Mouse (Mus musculus) small intestine, adult 2 months (tissue): ENCODE measurements around the gene Dusp19. TPM values are rescaled to one million over a fixed set of nuclear protein-coding genes. Genes with fewer than 3 reads are reported as not detected.

Experiments
- H3K27ac ChIP-seq: fragments of 200-500 bp; 2 replicates; pipeline ENCODE4 v1.5.1; 2012; ENCODE audit warnings: low read depth, low read length, control low read depth, inconsistent platforms; ENCODE audit not compliant: insufficient read depth
- H3K27me3 ChIP-seq: fragments of 200-500 bp; 2 replicates; pipeline ENCODE4 v1.6.1; 2012; ENCODE audit warnings: mild to moderate bottlenecking, moderate library complexity, low read length, inconsistent platforms; ENCODE audit not compliant: control insufficient read depth, insufficient read depth
- H3K36me3 ChIP-seq: fragments of 200-500 bp; 2 replicates; pipeline ENCODE4 v1.6.1; 2012; ENCODE audit warnings: mild to moderate bottlenecking, low read length, control low read depth, inconsistent platforms; ENCODE audit not compliant: control insufficient read depth, insufficient read depth
- H3K4me1 ChIP-seq: fragments of 200-500 bp; 2 replicates; pipeline ENCODE4 v1.6.1; 2012; ENCODE audit warnings: low read length, inconsistent platforms, mixed read lengths; ENCODE audit not compliant: control insufficient read depth, insufficient read depth, insufficient read length
- H3K4me3 ChIP-seq: fragments of 200-500 bp; 2 replicates; pipeline ENCODE4 v1.5.1; 2012; ENCODE audit warnings: low read depth, mild to moderate bottlenecking, control low read depth, inconsistent platforms, low read length, moderate library complexity
- CTCF ChIP-seq: fragments of 200-500 bp; IDR thresholded peaks from 2 replicates; pipeline ENCODE4 v1.5.1; 2012; ENCODE audit warnings: low read depth, mild to moderate bottlenecking, control low read depth, inconsistent platforms, low read length, moderate library complexity, mixed read lengths; ENCODE audit not compliant: insufficient replicate concordance, insufficient read length; ENCODE audit errors: extremely low read depth
- POLR2A ChIP-seq: fragments of 200-500 bp; IDR thresholded peaks from 2 replicates; pipeline ENCODE4 v1.6.1; 2012; ENCODE audit warnings: low read depth, mild to moderate bottlenecking, control low read depth, inconsistent platforms, low read length, moderate library complexity
- WGBS: fragments of 180-500 bp; shearing (Covaris S2); methylation state at CpG from one replicate; pipeline ENCODE4 v1.1.7; 2018; 5-methylcytosine and 5-hydroxymethylcytosine counted together
- polyA plus RNA-seq: library from polyadenylated mRNA; depleted of rRNA; stranded (reverse); fragments of >200 nt; gene quantifications from 2 replicates; pipeline ENCODE4 v1.2.3, GENCODE M21; 2012

The Dusp19 gene
- polyA plus RNA-seq, 1 experiment = 1.9 TPM

- under 1% methylated on average over 87 of the region's 88 CpGs for WGBS
- TF ChIP-seq POLR2A (peak; percentile 58), CTCF (peak; percentile 54; the same call in 1 of the 2 replicates)
- no peaks in the 10 kb centered on the region for H3K27me3 ChIP-seq
- H3K4me3 ChIP-seq = peak within 1 kb of the TSS; percentile 86
- peaks cover 6% of the 10 kb centered on the region for H3K4me1 ChIP-seq
- H3K27ac ChIP-seq = peak within 1 kb of the TSS; percentile 93
- H3K36me3 ChIP-seq = no peaks in the 10 kb centered on the region
Observed at GRCm38 (mm10) chr2:80581043-80581711, 35.7 kb upstream of the Dusp19 start, which contains the start of gene Nckap1. Gene Nckap1, minus strand, starts transcription at chr2:80581380.

- H3K4me3 ChIP-seq = no peak overlapping the region
- no peak for TF ChIP-seq CTCF
- TF ChIP-seq POLR2A = no peak
- peaks cover 3% of the 10 kb centered on the region; the same call in 1 of the 2 replicates for H3K4me1 ChIP-seq
- WGBS = 94% methylated on average over 3 of the region's 3 CpGs
- no peaks in the 10 kb centered on the region for H3K27me3 ChIP-seq
- no peaks in the 10 kb centered on the region for H3K36me3 ChIP-seq
- H3K27ac ChIP-seq = no peak overlapping the region
Observed at GRCm38 (mm10) chr2:80582356-80582755, 34.5 kb upstream of the Dusp19 start.

- H3K36me3 ChIP-seq = no peaks in the 10 kb centered on the region
- TF ChIP-seq CTCF = no peak
- no peak for TF ChIP-seq POLR2A
- no peaks in the 10 kb centered on the region for H3K27me3 ChIP-seq
- H3K4me3 ChIP-seq = no peak overlapping the region
- 72% methylated on average over 4 of the region's 4 CpGs for WGBS
- H3K4me1 ChIP-seq = no peaks in the 10 kb centered on the region
- no peak overlapping the region for H3K27ac ChIP-seq
Observed at GRCm38 (mm10) chr2:80594215-80594918, 22.5 kb upstream of the Dusp19 start.

DNA sequence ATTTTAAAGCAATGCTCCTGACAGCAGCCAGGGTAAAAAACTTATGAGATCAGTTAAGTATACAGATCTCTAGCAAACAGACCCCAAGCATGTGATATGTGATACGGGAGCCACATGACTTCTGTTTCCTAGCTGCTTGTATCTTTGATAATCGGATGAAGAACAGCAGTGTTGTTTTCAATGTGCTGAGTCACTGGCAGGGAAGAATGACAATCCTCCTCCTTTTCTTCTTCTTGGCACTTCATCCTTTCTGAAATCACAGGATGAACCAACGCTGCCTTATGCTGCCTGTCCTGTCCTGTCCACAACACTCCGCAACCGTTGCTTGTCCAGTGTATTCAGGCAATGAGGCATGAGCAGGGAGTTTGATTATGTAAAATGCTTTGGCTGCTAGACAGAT lies 19.9 kb upstream of the Dusp19 start:
- H3K4me3 ChIP-seq = no peak overlapping the region
- TF ChIP-seq CTCF = no peak
- no peak for TF ChIP-seq POLR2A
- H3K27me3 ChIP-seq = no peaks in the 10 kb centered on the region
- H3K27ac ChIP-seq = no peak overlapping the region
- no peaks in the 10 kb centered on the region for H3K4me1 ChIP-seq
- no peaks in the 10 kb centered on the region for H3K36me3 ChIP-seq
- WGBS = 67% methylated on average over 5 of the region's 5 CpGs

- WGBS = 94% methylated on average over 3 of the region's 3 CpGs
- no peak overlapping the region for H3K4me3 ChIP-seq
- H3K36me3 ChIP-seq = no peaks in the 10 kb centered on the region
- no peaks in the 10 kb centered on the region for H3K4me1 ChIP-seq
- TF ChIP-seq POLR2A = no peak
- no peak for TF ChIP-seq CTCF
- H3K27me3 ChIP-seq = no peaks in the 10 kb centered on the region
- no peak overlapping the region for H3K27ac ChIP-seq
Observed at GRCm38 (mm10) chr2:80599850-80600249, 17.0 kb upstream of the Dusp19 start.

GRCm38 (mm10) chr2:80600611-80601010 lies 16.2 kb upstream of the Dusp19 start:
- TF ChIP-seq CTCF (no peak), POLR2A (no peak)
- no peaks in the 10 kb centered on the region for H3K36me3 ChIP-seq
- H3K4me3 ChIP-seq = no peak overlapping the region
- no peaks in the 10 kb centered on the region for H3K27me3 ChIP-seq
- H3K27ac ChIP-seq = no peak overlapping the region
- no peaks in the 10 kb centered on the region for H3K4me1 ChIP-seq

GRCm38 (mm10) chr2:80602756-80603155 lies 14.1 kb upstream of the Dusp19 start:
- no peak for TF ChIP-seq CTCF
- no peak for TF ChIP-seq POLR2A
- no peaks in the 10 kb centered on the region for H3K36me3 ChIP-seq
- no peak overlapping the region for H3K4me3 ChIP-seq
- no peak overlapping the region for H3K27ac ChIP-seq
- H3K27me3 ChIP-seq = no peaks in the 10 kb centered on the region
- H3K4me1 ChIP-seq = no peaks in the 10 kb centered on the region
- WGBS = 94% methylated on average over 13 of the region's 13 CpGs
